ENCODE assay signal across 32 mouse cellular contexts in the genomic region with DNA sequence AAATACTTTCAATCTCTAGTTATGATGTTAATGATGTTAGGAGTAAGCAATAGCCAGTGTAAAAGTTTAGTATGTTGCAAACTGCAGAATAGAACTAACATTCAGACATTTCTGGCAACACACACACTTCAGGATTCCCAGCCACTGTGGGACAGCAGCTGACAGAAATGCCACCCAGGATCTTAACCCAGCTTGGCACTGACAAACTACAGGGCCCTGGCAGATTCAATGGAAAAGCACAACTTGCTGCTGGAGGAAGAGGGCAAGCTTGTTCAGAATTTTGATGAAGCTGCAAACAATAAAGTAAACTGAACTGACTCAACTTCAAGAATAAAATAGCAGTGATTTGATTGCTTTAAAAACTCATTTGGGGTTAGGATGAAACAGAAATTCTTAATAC. TPM values are rescaled to one million over a fixed set of nuclear protein-coding genes. Genes with fewer than 3 reads are reported as not detected.
DNase-seq lines count a peak whose midpoint lies in the region; ATAC-seq and TF ChIP-seq lines count a peak whose summit lies in the region.
"Had no signal": no experiment of that assay in that cellular context is flagged by ENCODE, and none has a peak within 500 bp of the region (broad histone marks: within the 10 kb centered on the region; RNA-seq: fewer than 3 reads in every experiment).

No protein-coding gene starts in this region.

- no peak overlapping the region for H3K4me3 ChIP-seq in layer of hippocampus, adult 2 months
- no peak overlapping the region for H3K4me3 ChIP-seq in midbrain, postnatal 0 days (ENCODE audit: low read depth, low read length)
- no peak overlapping the region for H3K4me3 ChIP-seq in midbrain, embryonic 10.5 days
- H3K4me3 ChIP-seq: forebrain, embryonic 13.5 days; hindbrain, embryonic 12.5 days; limb, embryonic 10.5 days; limb, embryonic 15.5 days; liver, embryonic 13.5 days; megakaryocyte, embryonic 14.5 days; midbrain, embryonic 13.5 days; neural tube, embryonic 12.5 days had no signal

- no peak for TF ChIP-seq CTCF in layer of hippocampus, adult 2 months (conservative IDR thresholded peaks at IDR 0.05)
- no peak for TF ChIP-seq CTCF in midbrain, postnatal 0 days (IDR thresholded peaks at IDR 0.05)

- H3K27me3 ChIP-seq in midbrain, postnatal 0 days (ENCODE audit: insufficient read depth, low read length) = no peaks in the 10 kb centered on the region
- no peaks in the 10 kb centered on the region for H3K27me3 ChIP-seq in midbrain, embryonic 10.5 days (ENCODE audit: low read depth, poor library complexity, severe bottlenecking)
- H3K27me3 ChIP-seq: forebrain, embryonic 13.5 days; hindbrain, embryonic 12.5 days; limb, embryonic 15.5 days; liver, embryonic 13.5 days; megakaryocyte, embryonic 14.5 days; midbrain, embryonic 13.5 days; neural tube, embryonic 12.5 days had no signal

- DNase-seq in gastrocnemius, adult 18-20 months (ENCODE audit: low spot score) = peak; percentile 35
- DNase-seq in gastrocnemius, postnatal 25 days = no peak
- peak in 1 of 2 experiments; percentile 50 for DNase-seq in layer of hippocampus, adult 2 months (ENCODE audit: low spot score in 2 of 2)
- DNase-seq in layer of hippocampus, postnatal 36 days = no peak
- peak; percentile 44 for DNase-seq in midbrain, postnatal 0 days (ENCODE audit: low spot score)
- no peak for DNase-seq in midbrain, embryonic 10.5 days (ENCODE audit: low spot score)
- no peak for DNase-seq in neural tube, embryonic 10.5 days (ENCODE audit: extremely low spot score, low spot score)
- DNase-seq: adrenal gland, adult 2 months; adrenal gland, postnatal 36 days; B cell, adult 2 months; cerebellum, adult 11 months; cerebellum, postnatal 36 days; heart, adult 18-20 months; heart, postnatal 36 days; kidney, adult 11 months; kidney, postnatal 14 days; liver, embryonic 13.5 days; lung, adult 18-20 months; lung, postnatal 4 days; right cerebral cortex, adult 18-20 months; thymus, adult 2 months; thymus, postnatal 36 days had no signal

- H3K4me1 ChIP-seq in midbrain, postnatal 0 days (ENCODE audit: insufficient read depth, low read length) = no peaks in the 10 kb centered on the region
- no peaks in the 10 kb centered on the region for H3K4me1 ChIP-seq in midbrain, embryonic 10.5 days
- H3K4me1 ChIP-seq: forebrain, embryonic 13.5 days; hindbrain, embryonic 12.5 days; limb, embryonic 10.5 days; limb, embryonic 15.5 days; liver, embryonic 13.5 days; midbrain, embryonic 13.5 days; neural tube, embryonic 12.5 days had no signal

- H3K4me2 ChIP-seq in midbrain, postnatal 0 days (ENCODE audit: low read depth, low read length, poor library complexity, severe bottlenecking) = no peak overlapping the region
- H3K4me2 ChIP-seq: forebrain, embryonic 13.5 days; heart, embryonic 11.5 days; hindbrain, embryonic 12.5 days; limb, embryonic 15.5 days; liver, embryonic 13.5 days; midbrain, embryonic 13.5 days; neural tube, embryonic 12.5 days had no signal

- ATAC-seq in midbrain, postnatal 0 days (ENCODE audit: low FRiP score) = no peak
- ATAC-seq: activated CD4-positive, CD25-positive, alpha-beta regulatory T cell, adult 4 months; forebrain, embryonic 13.5 days; lung, postnatal 0 days; midbrain, embryonic 13.5 days had no signal

- H3K36me3 ChIP-seq in midbrain, postnatal 0 days (ENCODE audit: insufficient read depth, low read length) = 0 out of 2 replicates have a peak, but pooled peaks cover 2% of the 10 kb centered on the region
- H3K36me3 ChIP-seq in midbrain, embryonic 10.5 days = peaks cover 32% of the 10 kb centered on the region

- H3K27ac ChIP-seq in layer of hippocampus, adult 2 months = peak overlapping the region; percentile 79
- H3K27ac ChIP-seq in midbrain, postnatal 0 days (ENCODE audit: low read depth, low read length) = no peak overlapping the region
- no peak overlapping the region for H3K27ac ChIP-seq in midbrain, embryonic 10.5 days (replicated peaks)
- H3K27ac ChIP-seq: forebrain, embryonic 13.5 days; hindbrain, embryonic 12.5 days; limb, embryonic 10.5 days; limb, embryonic 15.5 days; liver, embryonic 13.5 days; midbrain, embryonic 13.5 days; neural tube, embryonic 12.5 days had no signal

- H3K9ac ChIP-seq in midbrain, postnatal 0 days (replicated peaks; ENCODE audit: low read length, poor library complexity, severe bottlenecking) = no peak overlapping the region
- H3K9ac ChIP-seq: forebrain, embryonic 13.5 days; hindbrain, embryonic 12.5 days; limb, embryonic 15.5 days; liver, embryonic 13.5 days; midbrain, embryonic 13.5 days; neural tube, embryonic 12.5 days had no signal

- no peaks in the 10 kb centered on the region for H3K9me3 ChIP-seq in midbrain, postnatal 0 days (ENCODE audit: low read length)
- 0 out of 2 replicates have a peak, but pooled peaks cover 4% of the 10 kb centered on the region for H3K9me3 ChIP-seq in midbrain, embryonic 10.5 days (replicated peaks)
- H3K9me3 ChIP-seq: forebrain, embryonic 13.5 days; hindbrain, embryonic 12.5 days; limb, embryonic 10.5 days; limb, embryonic 15.5 days; liver, embryonic 13.5 days; megakaryocyte, embryonic 14.5 days; midbrain, embryonic 13.5 days had no signal

RNA-seq across cellular contexts. Expression of gene Mpp6, which starts 59.7 kb away (rescaled TPM):
- total RNA-seq in gastrocnemius, adult 18-20 months (2021) = 100 to 1,000 TPM; 118 to 119 TPM
- total RNA-seq in gastrocnemius, postnatal 25 days (2021) = 100 to 1,000 TPM; 124 to 127 TPM
- 100 to 1,000 TPM in 1 of 2 experiments, 10 to 100 TPM in 1; 95.9 to 109 TPM for total RNA-seq in layer of hippocampus, adult 2 months (2021)
- total RNA-seq in layer of hippocampus, postnatal 36 days (2021) = 100 to 1,000 TPM; 111 to 114 TPM
- total RNA-seq in midbrain, postnatal 0 days (2014; rRNA removed) = 53.9 and 67.9 TPM in 2 replicates
- polyA plus RNA-seq in midbrain, postnatal 0 days (2015; fragmentation: Nextera tagmentation; extraction: Ambion mirVana) = 46.7 and 56.1 TPM in 2 replicates
- 63.9 and 65.8 TPM in 2 replicates for polyA plus RNA-seq in midbrain, embryonic 10.5 days (2016; fragmentation: Nextera tagmentation; extraction: Ambion mirVana)

Comparison
In these comparisons a context has a peak if more than half of its experiments do, and no peak if none do; other contexts are left out.
1. DNase-seq: peak in gastrocnemius, adult 18-20 months (single experiment) and midbrain, postnatal 0 days (single experiment); none in gastrocnemius, postnatal 25 days (single experiment), layer of hippocampus, postnatal 36 days (0 of 2), midbrain, embryonic 10.5 days (single experiment) and neural tube, embryonic 10.5 days (single experiment).